Mouse (Mus musculus): ENCODE measurements around the gene Ikzf1. TPM values are rescaled to one million over a fixed set of nuclear protein-coding genes. Genes with fewer than 3 reads are reported as not detected.

The Ikzf1 gene
- polyA plus RNA-seq, 1 experiment from 2014 or later: 0.39 TPM

- DNase-seq (ENCODE audit: low spot score): no peak
- TF ChIP-seq EP300 (optimal IDR thresholded peaks at IDR 0.05) (no peak), CTCF (IDR thresholded peaks at IDR 0.05; ENCODE audit: low read depth) (no peak)
- Histone ChIP-seq H3K36me3 (ENCODE audit: control insufficient read depth, insufficient read depth, low read length) (no peaks in the 10 kb centered on the region), H3K27me3 (ENCODE audit: control insufficient read depth, insufficient read depth, low read length) (no peaks in the 10 kb centered on the region), H3K27ac (replicated peaks) (no peak overlapping the region), H3K4me2 (replicated peaks; ENCODE audit: low read depth) (no peak overlapping the region), H3K4me1 (replicated peaks; ENCODE audit: control insufficient read depth, insufficient read depth) (no peaks in the 10 kb centered on the region), H3K9me3 (ENCODE audit: control insufficient read depth, low read length) (no peaks in the 10 kb centered on the region), H3K9ac (ENCODE audit: low read length) (no peak overlapping the region), H3K4me3 (ENCODE audit: low read depth, low read length) (no peak overlapping the region)
- ATAC-seq (ENCODE audit: low FRiP score, low TSS enrichment): no peak
- WGBS: 77% methylated on average over 4 of the region's 4 CpGs
These were observed 32.9 kb downstream of the Ikzf1 start for GRCm38 (mm10) chr11:11717606-11718167.

- no peak overlapping the region for H3K4me2 ChIP-seq (replicated peaks; ENCODE audit: low read depth)
- H3K27ac ChIP-seq (replicated peaks): no peak overlapping the region
- TF ChIP-seq EP300 (optimal IDR thresholded peaks at IDR 0.05): no peak
- TF ChIP-seq CTCF (IDR thresholded peaks at IDR 0.05; ENCODE audit: low read depth): no peak
- 74% methylated on average over 5 of the region's 5 CpGs for WGBS
- H3K9me3 ChIP-seq (ENCODE audit: control insufficient read depth, low read length): no peaks in the 10 kb centered on the region
- no peaks in the 10 kb centered on the region for H3K27me3 ChIP-seq (ENCODE audit: control insufficient read depth, insufficient read depth, low read length)
- no peak for ATAC-seq (ENCODE audit: low FRiP score, low TSS enrichment)
- no peak for DNase-seq (ENCODE audit: low spot score)
- H3K9ac ChIP-seq (ENCODE audit: low read length): no peak overlapping the region
- no peaks in the 10 kb centered on the region for H3K36me3 ChIP-seq (ENCODE audit: control insufficient read depth, insufficient read depth, low read length)
- H3K4me3 ChIP-seq (ENCODE audit: low read depth, low read length): no peak overlapping the region
- no peaks in the 10 kb centered on the region for H3K4me1 ChIP-seq (replicated peaks; ENCODE audit: control insufficient read depth, insufficient read depth)
These were observed 34.9 kb downstream of the Ikzf1 start for GRCm38 (mm10) chr11:11719748-11720147.

- no peaks in the 10 kb centered on the region for H3K36me3 ChIP-seq (ENCODE audit: control insufficient read depth, insufficient read depth, low read length)
- H3K9ac ChIP-seq (ENCODE audit: low read length): no peak overlapping the region
- H3K4me2 ChIP-seq (replicated peaks; ENCODE audit: low read depth): no peak overlapping the region
- no peak overlapping the region for H3K27ac ChIP-seq (replicated peaks)
- ATAC-seq (ENCODE audit: low FRiP score, low TSS enrichment): no peak
- no peak overlapping the region for H3K4me3 ChIP-seq (ENCODE audit: low read depth, low read length)
- H3K9me3 ChIP-seq (ENCODE audit: control insufficient read depth, low read length): no peaks in the 10 kb centered on the region
- H3K4me1 ChIP-seq (replicated peaks; ENCODE audit: control insufficient read depth, insufficient read depth): no peaks in the 10 kb centered on the region
- no peak for DNase-seq (ENCODE audit: low spot score)
- H3K27me3 ChIP-seq (ENCODE audit: control insufficient read depth, insufficient read depth, low read length): no peaks in the 10 kb centered on the region
- WGBS: 84% methylated on average over 11 of the region's 11 CpGs
- TF ChIP-seq EP300 (optimal IDR thresholded peaks at IDR 0.05) (no peak), CTCF (IDR thresholded peaks at IDR 0.05; ENCODE audit: low read depth) (no peak)
These were observed 40.6 kb downstream of the Ikzf1 start for GRCm38 (mm10) chr11:11725252-11725875.

- H3K9ac ChIP-seq (ENCODE audit: low read length): no peak overlapping the region
- no peak overlapping the region for H3K4me2 ChIP-seq (replicated peaks; ENCODE audit: low read depth)
- no peak overlapping the region for H3K27ac ChIP-seq (replicated peaks)
- no peak overlapping the region for H3K4me3 ChIP-seq (ENCODE audit: low read depth, low read length)
- H3K4me1 ChIP-seq (replicated peaks; ENCODE audit: control insufficient read depth, insufficient read depth): no peaks in the 10 kb centered on the region
- no peaks in the 10 kb centered on the region for H3K36me3 ChIP-seq (ENCODE audit: control insufficient read depth, insufficient read depth, low read length)
- H3K27me3 ChIP-seq (ENCODE audit: control insufficient read depth, insufficient read depth, low read length): no peaks in the 10 kb centered on the region
- no peak for TF ChIP-seq EP300 (optimal IDR thresholded peaks at IDR 0.05)
- no peak for TF ChIP-seq CTCF (IDR thresholded peaks at IDR 0.05; ENCODE audit: low read depth)
- H3K9me3 ChIP-seq (ENCODE audit: control insufficient read depth, low read length): no peaks in the 10 kb centered on the region
- DNase-seq (ENCODE audit: low spot score): no peak
- 85% methylated on average over 5 of the region's 5 CpGs for WGBS
- ATAC-seq (ENCODE audit: low FRiP score, low TSS enrichment): no peak
These were observed 41.2 kb downstream of the Ikzf1 start for GRCm38 (mm10) chr11:11725876-11726525.

GRCm38 (mm10) chr11:11726807-11727276 is 42.0 kb downstream of the Ikzf1 start:
- Histone ChIP-seq H3K27ac (replicated peaks) (no peak overlapping the region), H3K36me3 (ENCODE audit: control insufficient read depth, insufficient read depth, low read length) (no peaks in the 10 kb centered on the region), H3K4me3 (ENCODE audit: low read depth, low read length) (no peak overlapping the region), H3K9me3 (ENCODE audit: control insufficient read depth, low read length) (no peaks in the 10 kb centered on the region), H3K4me1 (replicated peaks; ENCODE audit: control insufficient read depth, insufficient read depth) (no peaks in the 10 kb centered on the region), H3K9ac (ENCODE audit: low read length) (no peak overlapping the region), H3K4me2 (replicated peaks; ENCODE audit: low read depth) (no peak overlapping the region), H3K27me3 (ENCODE audit: control insufficient read depth, insufficient read depth, low read length) (no peaks in the 10 kb centered on the region)
- TF ChIP-seq CTCF (IDR thresholded peaks at IDR 0.05; ENCODE audit: low read depth) (no peak), EP300 (optimal IDR thresholded peaks at IDR 0.05) (no peak)
- 64% methylated on average over 4 of the region's 4 CpGs for WGBS
- ATAC-seq (ENCODE audit: low FRiP score, low TSS enrichment) (no peak), DNase-seq (ENCODE audit: low spot score) (no peak)
